Mouse (Mus musculus): Measurements from ENCODE around the gene Itga4. TPM values are rescaled to one million over a fixed set of nuclear protein-coding genes. Genes with fewer than 3 reads are reported as not detected.

Gene Itga4
- total RNA-seq, 2 experiments from 2014 or later, result 2.8 to 3.9 TPM

Other genes with a start within 250 kb of the Itga4 start
- gene Neurod1, start 201.3 kb downstream of the Itga4 start, total RNA-seq (2021), result not detected
- gene Cerkl, start 201.4 kb downstream of the Itga4 start, total RNA-seq (2021), result under 1 TPM; 0.35 to 0.46 TPM

All from gastrocnemius, postnatal 36 days (tissue).